In genomic region chr15:64446411-64447072, GRCm38 (mm10) we compare ENCODE assay signal across 11 mouse cellular contexts.
DNase-seq lines count a peak whose midpoint lies in the region; ATAC-seq and TF ChIP-seq lines count a peak whose summit lies in the region.
"Had no signal": no experiment of that assay in that cellular context is flagged by ENCODE, and none has a peak within 500 bp of the region (broad histone marks: within the 10 kb centered on the region; RNA-seq: fewer than 3 reads in every experiment).

No protein-coding gene starts in this region.

- no peaks in the 10 kb centered on the region for H3K4me1 ChIP-seq in kidney, postnatal 0 days (replicated peaks; ENCODE audit: insufficient read depth, low read length)
- no peaks in the 10 kb centered on the region for H3K4me1 ChIP-seq in kidney, embryonic 14.5 days (ENCODE audit: control insufficient read depth, insufficient read depth, low read length)
- no peaks in the 10 kb centered on the region for H3K4me1 ChIP-seq in hindbrain, embryonic 16.5 days (ENCODE audit: control insufficient read depth, insufficient read depth, low read depth, low read length)
- H3K4me1 ChIP-seq: embryonic facial prominence, embryonic 13.5 days; neural tube, embryonic 13.5 days had no signal

- H3K9ac ChIP-seq in kidney, postnatal 0 days (ENCODE audit: low read depth, low read length): no peak overlapping the region
- no peak overlapping the region for H3K9ac ChIP-seq in kidney, embryonic 14.5 days (ENCODE audit: low read depth, low read length)
- H3K9ac ChIP-seq in hindbrain, embryonic 16.5 days (ENCODE audit: low read depth, low read length): no peak overlapping the region
- H3K9ac ChIP-seq: embryonic facial prominence, embryonic 13.5 days; neural tube, embryonic 13.5 days had no signal

- no peak overlapping the region for H3K4me3 ChIP-seq in kidney, postnatal 0 days (replicated peaks; ENCODE audit: low read depth, low read length)
- H3K4me3 ChIP-seq in kidney, embryonic 14.5 days (ENCODE audit: low read length): no peak overlapping the region
- no peak overlapping the region for H3K4me3 ChIP-seq in hindbrain, embryonic 16.5 days (ENCODE audit: low read length)
- H3K4me3 ChIP-seq: embryonic facial prominence, embryonic 13.5 days; neural tube, embryonic 13.5 days had no signal

- TF ChIP-seq POLR2A in brain, embryonic 14.5 days (IDR thresholded peaks at IDR 0.05; ENCODE audit: borderline replicate concordance, extremely low read depth, insufficient read depth, insufficient read length, poor library complexity, severe bottlenecking): no peak

- peak; percentile 12 for DNase-seq in kidney, postnatal 0 days (ENCODE audit: low spot score)
- peak; percentile 73 for DNase-seq in brain, embryonic 14.5 days (ENCODE audit: low read depth)
- DNase-seq in retina, postnatal 1 day: peak; percentile 74
- DNase-seq in thymus, postnatal 36 days: no peak
- DNase-seq: thymus, adult 2 months had no signal

- TF ChIP-seq CTCF in kidney, postnatal 0 days (IDR thresholded peaks at IDR 0.05; ENCODE audit: low read depth): no peak
- TF ChIP-seq CTCF in brain, embryonic 14.5 days (IDR thresholded peaks at IDR 0.05; ENCODE audit: borderline replicate concordance, extremely low read depth, insufficient read depth, insufficient read length): no peak

- no peaks in the 10 kb centered on the region for H3K27me3 ChIP-seq in kidney, postnatal 0 days (ENCODE audit: insufficient read depth, low read length)
- no peaks in the 10 kb centered on the region for H3K27me3 ChIP-seq in kidney, embryonic 14.5 days (ENCODE audit: control insufficient read depth, insufficient read depth, low read length)
- no peaks in the 10 kb centered on the region for H3K27me3 ChIP-seq in hindbrain, embryonic 16.5 days (replicated peaks; ENCODE audit: control insufficient read depth, insufficient read depth, low read length)
- H3K27me3 ChIP-seq: embryonic facial prominence, embryonic 13.5 days; neural tube, embryonic 13.5 days had no signal

- WGBS in kidney, postnatal 0 days: 57% methylated on average over 9 of the region's 9 CpGs
- WGBS in kidney, embryonic 14.5 days: 61% methylated on average over 9 of the region's 9 CpGs
- 53% methylated on average over 9 of the region's 9 CpGs for WGBS in hindbrain, embryonic 16.5 days

- H3K27ac ChIP-seq in kidney, postnatal 0 days: no peak overlapping the region
- no peak overlapping the region for H3K27ac ChIP-seq in kidney, embryonic 14.5 days (ENCODE audit: low read depth, low read length)
- H3K27ac ChIP-seq in hindbrain, embryonic 16.5 days (ENCODE audit: low read depth, low read length): peak overlapping the region; percentile 34; the same call in 1 of the 2 replicates
- H3K27ac ChIP-seq: embryonic facial prominence, embryonic 13.5 days; neural tube, embryonic 13.5 days had no signal

- ATAC-seq in kidney, postnatal 0 days (replicated peaks; ENCODE audit: low FRiP score, low read depth): no peak
- no peak for ATAC-seq in kidney, embryonic 14.5 days (ENCODE audit: low FRiP score, low TSS enrichment)
- peak; percentile 92 for ATAC-seq in hindbrain, embryonic 16.5 days
- no peak for ATAC-seq in granulocyte monocyte progenitor cell, adult 5-6 weeks (replicated peaks; ENCODE audit: poor library complexity, severe bottlenecking)
- ATAC-seq: lung, postnatal 0 days had no signal

- H3K4me2 ChIP-seq in kidney, postnatal 0 days (ENCODE audit: low read length): no peak overlapping the region
- H3K4me2 ChIP-seq in kidney, embryonic 14.5 days (replicated peaks; ENCODE audit: low read depth, low read length): no peak overlapping the region
- no peak overlapping the region for H3K4me2 ChIP-seq in hindbrain, embryonic 16.5 days (ENCODE audit: low read length)
- H3K4me2 ChIP-seq: embryonic facial prominence, embryonic 13.5 days; neural tube, embryonic 13.5 days had no signal

- no peaks in the 10 kb centered on the region for H3K36me3 ChIP-seq in kidney, postnatal 0 days (ENCODE audit: insufficient read depth, low read length)
- no peaks in the 10 kb centered on the region for H3K36me3 ChIP-seq in kidney, embryonic 14.5 days (ENCODE audit: control insufficient read depth, insufficient read depth, low read length)
- no peaks in the 10 kb centered on the region for H3K36me3 ChIP-seq in hindbrain, embryonic 16.5 days (ENCODE audit: control insufficient read depth, insufficient read depth, low read length)
- H3K36me3 ChIP-seq: embryonic facial prominence, embryonic 13.5 days; neural tube, embryonic 13.5 days had no signal

- H3K9me3 ChIP-seq in kidney, postnatal 0 days (replicated peaks; ENCODE audit: low read length): no peaks in the 10 kb centered on the region
- H3K9me3 ChIP-seq in kidney, embryonic 14.5 days (ENCODE audit: control insufficient read depth, low read length): no peaks in the 10 kb centered on the region
- H3K9me3 ChIP-seq in hindbrain, embryonic 16.5 days (ENCODE audit: control insufficient read depth, low read length): no peaks in the 10 kb centered on the region
- H3K9me3 ChIP-seq: embryonic facial prominence, embryonic 13.5 days; neural tube, embryonic 13.5 days had no signal

Comparison
In these comparisons a context has a peak if more than half of its experiments do, and no peak if none do; other contexts are left out.
1. DNase-seq: peak in kidney, postnatal 0 days (single experiment), brain, embryonic 14.5 days (single experiment) and retina, postnatal 1 day (single experiment); none in thymus, postnatal 36 days (0 of 2).